Mouse (Mus musculus) forebrain, embryonic 13.5 days (tissue): ENCODE results near the gene Slc35f1. TPM values are rescaled to one million over a fixed set of nuclear protein-coding genes. Genes with fewer than 3 reads are reported as not detected.
A peak's percentile ranks its signal among the peaks of the same experiment; 100 is the strongest.

Source experiments
- ATAC-seq: fragments of 200-750 bp; cut with Nextera tagmentation; 2 replicates; pipeline ENCODE4 v1.8.0; 2017
- H3K27ac ChIP-seq: fragments of 300-500 bp; sonication (generic); 2 replicates; pipeline ENCODE4 v1.5.1; 2015; ENCODE audit warnings: inconsistent platforms, mild to moderate bottlenecking, moderate library complexity
- H3K27me3 ChIP-seq: fragments of 300-500 bp; sonication (generic); 2 replicates; pipeline ENCODE4 v1.6.1; 2015; ENCODE audit warnings: mild to moderate bottlenecking, inconsistent platforms
- H3K36me3 ChIP-seq: fragments of 300-500 bp; sonication (generic); 2 replicates; pipeline ENCODE4 v1.6.1; 2015; ENCODE audit warnings: mild to moderate bottlenecking, inconsistent platforms; ENCODE audit not compliant: poor library complexity, severe bottlenecking
- H3K4me1 ChIP-seq: fragments of 300-500 bp; sonication (generic); 2 replicates; pipeline ENCODE4 v1.6.1; 2015; ENCODE audit warnings: inconsistent platforms
- H3K4me2 ChIP-seq: fragments of 300-500 bp; sonication (generic); 2 replicates; pipeline ENCODE4 v1.6.1; 2015; ENCODE audit warnings: inconsistent platforms, mild to moderate bottlenecking, moderate library complexity
- H3K4me3 ChIP-seq: fragments of 300-500 bp; sonication (generic); 2 replicates; pipeline ENCODE4 v1.5.1; 2015; ENCODE audit warnings: mild to moderate bottlenecking, inconsistent platforms
- H3K9ac ChIP-seq: fragments of 300-500 bp; sonication (generic); 2 replicates; pipeline ENCODE4 v1.6.1; 2015; ENCODE audit warnings: mild to moderate bottlenecking, inconsistent platforms
- H3K9me3 ChIP-seq: fragments of 300-500 bp; sonication (generic); replicated peaks from 2 replicates; pipeline ENCODE4 v1.6.1; 2016; ENCODE audit warnings: inconsistent platforms
- WGBS: fragments of 180-500 bp; shearing (Covaris S2); methylation state at CpG from one replicate; pipeline ENCODE4 v1.1.7; 2015; 5-methylcytosine and 5-hydroxymethylcytosine counted together
- polyA plus RNA-seq: library from polyadenylated mRNA; unstranded; fragments of >200 nt; fragmentation: Nextera tagmentation; extraction: Ambion mirVana; gene quantifications from 2 replicates; pipeline ENCODE4 v1.2.1, GENCODE M21; 2015

Slc35f1 gene
- polyA plus RNA-seq, 1 experiment from 2014 or later = 26.1 TPM

DNA sequence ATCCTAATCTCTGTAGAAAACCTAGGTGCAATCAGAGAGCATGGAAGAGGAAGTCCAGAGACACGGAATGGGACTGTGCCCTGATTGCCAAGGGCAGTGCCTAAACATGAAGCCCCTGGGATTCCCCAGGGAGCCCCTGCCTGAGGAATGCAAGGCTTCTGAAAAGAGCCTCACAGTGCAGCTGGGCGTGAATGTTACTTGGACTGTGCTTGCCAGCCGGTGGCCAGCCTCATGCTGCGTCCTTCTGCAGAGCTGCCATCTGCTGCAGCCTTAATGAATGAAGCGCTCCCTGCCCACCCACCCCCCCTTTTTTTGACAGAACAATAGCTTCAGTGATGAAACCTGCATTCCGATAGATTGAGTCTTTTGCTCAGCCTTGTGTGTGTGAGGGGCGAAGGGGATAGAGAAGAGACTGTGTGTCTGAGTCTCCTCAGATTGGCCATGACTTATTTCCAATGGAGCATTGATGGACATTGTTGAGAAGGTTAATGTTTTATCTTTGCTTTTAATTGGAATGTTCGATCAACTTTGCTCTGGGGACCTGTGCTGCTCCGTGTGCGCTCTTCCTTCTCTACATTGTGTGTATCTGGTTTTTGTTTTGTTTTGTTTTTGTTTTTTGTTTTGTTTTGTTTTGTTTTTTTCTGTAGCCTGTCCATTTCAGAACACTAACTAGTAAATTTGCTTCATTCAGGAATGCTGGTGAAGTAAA, 52.5 kb downstream of the Slc35f1 start:
- Histone ChIP-seq H3K4me1 (peaks cover 21% of the 10 kb centered on the region), H3K9me3 (no peaks in the 10 kb centered on the region), H3K36me3 (no peaks in the 10 kb centered on the region), H3K9ac (no peak overlapping the region), H3K4me2 (peak overlapping the region; percentile 47), H3K27ac (peak overlapping the region; percentile 67), H3K27me3 (no peaks in the 10 kb centered on the region), H3K4me3 (no peak overlapping the region)
- 2% methylated on average over 10 of the region's 10 CpGs for WGBS
- peak; percentile 99 for ATAC-seq

- Histone ChIP-seq H3K9ac (no peak overlapping the region), H3K36me3 (no peaks in the 10 kb centered on the region), H3K4me3 (no peak overlapping the region), H3K9me3 (no peaks in the 10 kb centered on the region), H3K4me2 (no peak overlapping the region), H3K4me1 (peaks cover 26% of the 10 kb centered on the region), H3K27ac (peak overlapping the region; percentile 67; the same call in 1 of the 2 replicates), H3K27me3 (no peaks in the 10 kb centered on the region)
- WGBS = 34% methylated on average over 3 of the region's 3 CpGs
- no peak for ATAC-seq
Measured at GRCm38 (mm10) chr10:52743831-52744230, 53.5 kb downstream of the Slc35f1 start.

- Histone ChIP-seq H3K27ac (no peak overlapping the region), H3K4me1 (peaks cover 27% of the 10 kb centered on the region)
- WGBS = 47% methylated on average over 4 of the region's 4 CpGs
Measured at GRCm38 (mm10) chr10:52748028-52748597, 57.8 kb downstream of the Slc35f1 start.

DNA sequence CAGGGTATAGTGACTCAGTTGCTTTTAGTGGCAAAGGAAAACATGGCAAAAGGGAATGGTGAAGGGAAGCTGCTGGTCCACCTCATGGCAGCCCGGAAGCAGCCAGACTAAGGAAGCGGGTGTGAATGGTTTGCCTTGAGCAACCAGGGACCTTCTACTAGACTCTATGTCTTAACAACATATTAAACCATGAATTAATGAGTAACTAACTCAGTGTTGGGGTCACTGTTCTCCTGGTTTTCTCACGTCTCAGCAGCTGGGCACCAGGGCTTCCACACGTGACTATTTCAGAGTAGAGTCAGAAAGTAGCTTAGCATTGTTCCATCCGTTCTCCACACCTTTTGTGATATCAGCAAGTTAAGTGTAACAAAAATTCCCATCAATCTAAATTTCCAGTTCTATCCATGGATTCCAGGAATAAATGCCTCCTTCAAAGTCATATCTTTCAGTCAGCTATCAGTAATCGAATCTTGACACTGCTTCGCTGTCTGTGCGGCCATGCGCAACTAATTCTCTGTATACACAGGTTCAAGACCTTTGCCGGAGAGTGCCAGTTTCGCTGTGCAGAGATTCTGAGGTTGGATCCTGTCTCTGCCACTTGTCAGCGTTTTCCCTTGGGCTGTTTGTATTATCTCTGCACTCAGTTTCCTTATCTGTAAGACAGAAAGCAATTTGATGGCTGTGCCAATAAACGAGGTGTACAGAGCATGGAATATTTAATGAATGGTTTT, 65.8 kb downstream of the Slc35f1 start:
- WGBS = 65% methylated on average over 13 of the region's 13 CpGs
- H3K9ac ChIP-seq = no peak overlapping the region
- no peaks in the 10 kb centered on the region for H3K9me3 ChIP-seq
- ATAC-seq = no peak
- H3K36me3 ChIP-seq = no peaks in the 10 kb centered on the region
- H3K27me3 ChIP-seq = no peaks in the 10 kb centered on the region
- no peak overlapping the region for H3K4me3 ChIP-seq
- H3K4me1 ChIP-seq = peaks cover 18% of the 10 kb centered on the region; the same call in 1 of the 2 replicates
- no peak overlapping the region for H3K4me2 ChIP-seq
- no peak overlapping the region for H3K27ac ChIP-seq

More at GRCm38 (mm10) chr10:52748028-52748597, 57.8 kb downstream of the Slc35f1 start:
- Histone ChIP-seq H3K9ac (no peak overlapping the region), H3K4me2 (no peak overlapping the region), H3K27me3 (no peaks in the 10 kb centered on the region), H3K4me3 (no peak overlapping the region), H3K36me3 (no peaks in the 10 kb centered on the region), H3K9me3 (no peaks in the 10 kb centered on the region)
- peak; percentile 48; the same call in 1 of the 2 replicates for ATAC-seq

GRCm38 (mm10) chr10:52757496-52758260, 67.3 kb downstream of the Slc35f1 start:
- H3K4me2 ChIP-seq = no peak overlapping the region
- H3K36me3 ChIP-seq = no peaks in the 10 kb centered on the region
- peak; percentile 50; the same call in 1 of the 2 replicates for ATAC-seq
- no peaks in the 10 kb centered on the region for H3K9me3 ChIP-seq
- peaks cover 9% of the 10 kb centered on the region; the same call in 1 of the 2 replicates for H3K4me1 ChIP-seq
- H3K9ac ChIP-seq = no peak overlapping the region
- H3K4me3 ChIP-seq = no peak overlapping the region
- WGBS = 52% methylated on average over 4 of the region's 4 CpGs
- H3K27me3 ChIP-seq = no peaks in the 10 kb centered on the region
- no peak overlapping the region for H3K27ac ChIP-seq

- no peaks in the 10 kb centered on the region for H3K36me3 ChIP-seq
- 38% methylated on average over 4 of the region's 4 CpGs for WGBS
- ATAC-seq = peak; percentile 83
Measured at GRCm38 (mm10) chr10:52758589-52758988, 68.3 kb downstream of the Slc35f1 start.

DNA sequence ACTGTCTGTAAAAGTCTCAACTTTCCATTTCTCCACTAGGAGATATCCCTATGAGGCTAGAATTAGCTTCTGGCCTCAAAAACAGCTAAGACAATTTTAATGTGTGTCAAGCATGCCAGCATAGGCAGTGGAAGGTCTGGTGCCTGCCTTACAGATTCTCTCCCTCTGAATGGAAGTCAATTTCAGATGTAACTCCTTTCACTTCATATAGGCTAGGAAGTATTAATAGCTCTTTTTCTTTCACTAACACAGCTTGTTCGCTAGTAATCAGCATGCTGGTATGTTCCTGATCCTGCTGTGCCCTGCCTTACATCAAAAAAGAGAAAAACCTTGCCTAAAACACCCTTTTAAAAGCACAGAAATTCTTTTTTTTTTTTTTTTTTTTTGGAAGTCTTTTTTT, 70.2 kb downstream of the Slc35f1 start:
- ATAC-seq = no peak
- H3K4me3 ChIP-seq = no peak overlapping the region
- no peaks in the 10 kb centered on the region for H3K27me3 ChIP-seq
- no peaks in the 10 kb centered on the region for H3K9me3 ChIP-seq
- H3K36me3 ChIP-seq = no peaks in the 10 kb centered on the region
- no peak overlapping the region for H3K4me2 ChIP-seq
- peaks cover 9% of the 10 kb centered on the region; the same call in 1 of the 2 replicates for H3K4me1 ChIP-seq
- WGBS = 91% methylated on average over 1 of the region's 1 CpGs
- H3K27ac ChIP-seq = no peak overlapping the region
- H3K9ac ChIP-seq = no peak overlapping the region

More at GRCm38 (mm10) chr10:52758589-52758988, 68.3 kb downstream of the Slc35f1 start:
- Histone ChIP-seq H3K27me3 (no peaks in the 10 kb centered on the region), H3K9ac (no peak overlapping the region), H3K4me1 (peaks cover 9% of the 10 kb centered on the region; the same call in 1 of the 2 replicates), H3K9me3 (no peaks in the 10 kb centered on the region), H3K27ac (no peak overlapping the region), H3K4me2 (no peak overlapping the region), H3K4me3 (no peak overlapping the region)

DNA sequence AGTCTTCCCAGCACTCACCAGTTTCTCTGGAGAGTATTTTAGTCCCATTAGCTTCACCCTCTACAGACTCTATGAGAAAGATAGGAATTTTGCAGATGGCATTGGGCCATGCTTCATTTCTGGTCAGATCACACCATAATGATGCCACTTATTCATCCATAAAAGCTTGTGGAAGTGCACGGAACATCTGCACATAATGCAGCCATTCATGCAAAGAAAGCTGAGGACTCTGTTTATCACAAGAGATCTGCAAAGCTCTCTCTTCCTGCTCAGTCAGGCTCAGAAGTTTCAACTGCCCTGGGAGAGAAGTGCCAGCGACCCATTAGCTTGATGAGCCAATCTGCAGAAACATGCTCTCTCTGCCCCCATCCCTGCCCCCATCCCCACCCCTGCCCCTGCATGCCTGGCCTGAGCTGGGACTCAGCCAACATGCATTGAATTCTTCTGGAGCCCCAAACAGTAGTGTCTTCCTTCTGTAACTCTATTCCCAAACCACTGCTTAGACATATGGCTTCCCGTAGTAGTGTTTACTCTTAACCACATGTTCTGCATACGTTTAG, 89.7 kb downstream of the Slc35f1 start:
- H3K27ac ChIP-seq = peak overlapping the region; percentile 48; the same call in 1 of the 2 replicates
- H3K9me3 ChIP-seq = no peaks in the 10 kb centered on the region; the same call in 1 of the 2 replicates
- WGBS = 51% methylated on average over 4 of the region's 4 CpGs
- ATAC-seq = peak; percentile 50; the same call in 1 of the 2 replicates
- peaks cover 4% of the 10 kb centered on the region; the same call in 1 of the 2 replicates for H3K36me3 ChIP-seq
- H3K9ac ChIP-seq = no peak overlapping the region
- H3K4me2 ChIP-seq = no peak overlapping the region
- H3K4me1 ChIP-seq = peaks cover 9% of the 10 kb centered on the region
- H3K4me3 ChIP-seq = no peak overlapping the region
- no peaks in the 10 kb centered on the region for H3K27me3 ChIP-seq

GRCm38 (mm10) chr10:52787075-52787474, 96.7 kb downstream of the Slc35f1 start:
- H3K9ac ChIP-seq = no peak overlapping the region
- no peak overlapping the region for H3K4me3 ChIP-seq
- H3K27ac ChIP-seq = no peak overlapping the region
- H3K9me3 ChIP-seq = no peaks in the 10 kb centered on the region
- H3K4me2 ChIP-seq = no peak overlapping the region
- peak; percentile 53; the same call in 1 of the 2 replicates for ATAC-seq
- H3K36me3 ChIP-seq = no peaks in the 10 kb centered on the region
- H3K4me1 ChIP-seq = peaks cover 16% of the 10 kb centered on the region
- H3K27me3 ChIP-seq = no peaks in the 10 kb centered on the region
- WGBS = 80% methylated on average over 2 of the region's 2 CpGs

- Histone ChIP-seq H3K4me2 (no peak overlapping the region), H3K9ac (no peak overlapping the region), H3K36me3 (no peaks in the 10 kb centered on the region), H3K4me1 (peaks cover 15% of the 10 kb centered on the region), H3K4me3 (no peak overlapping the region), H3K9me3 (no peaks in the 10 kb centered on the region), H3K27ac (no peak overlapping the region), H3K27me3 (no peaks in the 10 kb centered on the region)
- peak; percentile 59 for ATAC-seq
- WGBS = 47% methylated on average over 6 of the region's 6 CpGs
Measured at GRCm38 (mm10) chr10:52791560-52791959, 101.2 kb downstream of the Slc35f1 start.

DNA sequence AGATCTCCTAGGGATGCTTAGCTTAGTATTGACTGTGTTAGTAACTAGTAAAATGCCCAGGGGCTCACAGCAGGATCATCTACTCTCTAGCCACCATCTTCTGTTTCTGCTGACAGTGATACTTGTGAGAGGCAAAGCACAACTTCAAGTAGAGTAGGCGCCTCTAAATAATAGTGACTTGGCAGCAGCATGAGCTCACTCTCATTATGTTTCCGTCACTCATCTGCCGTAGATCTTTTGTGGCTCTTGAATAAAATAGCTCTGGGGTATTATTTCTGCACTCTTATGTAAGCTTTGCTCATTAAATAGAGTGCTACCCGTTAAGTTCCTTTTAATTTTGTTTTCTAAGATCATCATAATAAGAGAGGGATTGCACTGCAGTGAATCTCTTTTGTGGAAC, 107.1 kb downstream of the Slc35f1 start:
- WGBS = 5% methylated on average over 4 of the region's 4 CpGs
- no peaks in the 10 kb centered on the region for H3K9me3 ChIP-seq
- H3K4me1 ChIP-seq = peaks cover 16% of the 10 kb centered on the region
- H3K27me3 ChIP-seq = no peaks in the 10 kb centered on the region
- no peak overlapping the region for H3K4me2 ChIP-seq
- no peak overlapping the region for H3K4me3 ChIP-seq
- H3K27ac ChIP-seq = peak overlapping the region; percentile 37; the same call in 1 of the 2 replicates
- H3K9ac ChIP-seq = no peak overlapping the region
- peak; percentile 80 for ATAC-seq
- no peaks in the 10 kb centered on the region for H3K36me3 ChIP-seq
